Mouse (Mus musculus) heart, postnatal 0 days (tissue): ENCODE measurements around the gene Six3.

Source experiments
- CTCF ChIP-seq: IDR thresholded peaks from 2 replicates; pipeline ENCODE4 v1.5.1; 2016; ENCODE audit warnings: antibody characterized with exemption, control low read depth, low read depth
- EP300 ChIP-seq: IDR thresholded peaks from 2 replicates; pipeline ENCODE4 v1.6.1; 2016; ENCODE audit warnings: antibody characterized with exemption, low read depth

DNA sequence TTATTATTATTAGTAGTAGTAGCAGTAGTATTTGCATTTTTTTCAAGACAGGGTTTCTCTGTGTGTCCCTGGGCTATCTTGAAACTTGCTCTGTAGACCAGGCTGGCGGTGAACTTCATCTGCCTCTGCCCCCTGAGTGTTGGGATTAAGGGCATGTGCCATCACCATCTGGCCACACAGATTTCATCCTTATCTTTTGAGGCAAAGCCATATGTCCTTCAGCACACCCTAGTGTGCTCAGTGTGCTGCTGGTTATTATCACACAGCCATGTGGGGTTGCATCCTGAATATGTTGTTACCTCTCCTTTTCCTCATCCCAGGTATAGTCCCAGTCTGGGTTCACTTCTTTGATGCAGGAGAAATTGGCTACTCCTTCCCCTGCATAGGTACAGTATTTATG, 46.6 kb downstream of the Six3 start:
- TF ChIP-seq CTCF = no peak
- TF ChIP-seq EP300 = no peak
